Mouse (Mus musculus) heart, adult 8-10 months (tissue): ENCODE measurements around the gene Cxcr4. TPM values are rescaled to one million over a fixed set of nuclear protein-coding genes. Genes with fewer than 3 reads are reported as not detected.
"Not testable (repeated sequence)": the region's sequence is repeated elsewhere in the genome, so short reads cannot be mapped to it uniquely, and the experiment has no call there.

ENCODE experiments used
- DNase-seq: peaks from one replicate; pipeline ENCODE4 v3.0.0; 2022; ENCODE audit warnings: low spot score
- total RNA-seq, 4 experiments: library from RNA; stranded (reverse); gene quantifications; 2 replicates each; pipeline ENCODE4 v1.2.4; 2022

Gene Cxcr4
- total RNA-seq, 4 experiments from 2014 or later = 5.0 to 8.6 (median 6.9) TPM

- no peak for DNase-seq
Observed at GRCm38 (mm10) chr1:128600549-128600948, 8.5 kb upstream of the Cxcr4 start.

- no peak for DNase-seq
Observed at GRCm38 (mm10) chr1:128597209-128597782, 5.2 kb upstream of the Cxcr4 start.

DNA sequence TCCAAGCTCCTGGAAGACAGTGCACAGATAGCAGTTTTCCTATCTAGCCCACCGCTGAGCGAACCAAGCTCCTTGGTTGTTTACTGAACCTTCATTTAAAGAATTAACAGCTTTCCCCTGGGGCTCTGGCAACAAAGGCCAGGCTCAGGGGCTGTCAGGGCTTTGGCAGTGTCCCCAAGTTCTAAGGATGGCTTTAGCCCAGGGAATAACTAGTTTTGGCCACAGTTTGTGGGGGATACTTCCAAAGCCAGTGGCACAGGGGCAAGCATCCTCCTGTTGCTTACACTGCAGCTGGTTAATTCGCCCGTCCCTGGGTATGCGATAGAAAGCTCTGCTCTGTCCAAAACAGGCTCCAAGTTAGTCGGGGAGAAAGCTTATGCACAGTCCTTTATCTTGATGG is 3.4 kb upstream of the Cxcr4 start:
- DNase-seq = no peak

GRCm38 (mm10) chr1:128595105-128595420 is 3.0 kb upstream of the Cxcr4 start:
- DNase-seq = no peak

GRCm38 (mm10) chr1:128594353-128595104 is 2.4 kb upstream of the Cxcr4 start:
- DNase-seq = no peak

DNA sequence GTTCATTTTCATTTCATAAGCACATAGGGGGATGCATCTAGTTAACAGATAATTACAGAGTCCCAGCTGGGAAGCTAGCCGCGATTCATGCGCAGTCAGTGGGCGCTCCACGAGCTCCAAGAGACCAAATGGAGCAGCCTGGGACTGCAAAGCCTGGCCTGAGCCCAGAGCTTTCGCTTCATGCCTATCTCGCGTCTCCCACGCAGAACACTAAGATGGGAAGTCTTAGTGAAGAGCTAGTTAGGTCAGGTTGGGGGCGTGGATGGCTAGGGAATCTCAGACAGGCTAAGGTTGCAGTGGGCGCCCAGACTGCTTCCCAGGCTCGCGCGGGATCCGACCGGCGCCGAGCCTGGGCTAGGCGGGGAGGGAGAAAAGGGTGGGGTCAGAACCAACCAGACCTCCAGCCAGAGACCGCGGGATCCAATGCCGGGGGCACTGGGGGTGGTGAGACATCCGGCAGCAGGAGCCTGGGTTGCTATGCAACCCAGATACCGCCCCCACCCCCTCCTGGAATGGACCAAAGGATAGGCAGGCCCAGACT is 938 bp upstream of the Cxcr4 start:
- DNase-seq = no peak

- DNase-seq = no peak
Observed at GRCm38 (mm10) chr1:128591721-128592210, 327 bp downstream of the Cxcr4 start.

DNA sequence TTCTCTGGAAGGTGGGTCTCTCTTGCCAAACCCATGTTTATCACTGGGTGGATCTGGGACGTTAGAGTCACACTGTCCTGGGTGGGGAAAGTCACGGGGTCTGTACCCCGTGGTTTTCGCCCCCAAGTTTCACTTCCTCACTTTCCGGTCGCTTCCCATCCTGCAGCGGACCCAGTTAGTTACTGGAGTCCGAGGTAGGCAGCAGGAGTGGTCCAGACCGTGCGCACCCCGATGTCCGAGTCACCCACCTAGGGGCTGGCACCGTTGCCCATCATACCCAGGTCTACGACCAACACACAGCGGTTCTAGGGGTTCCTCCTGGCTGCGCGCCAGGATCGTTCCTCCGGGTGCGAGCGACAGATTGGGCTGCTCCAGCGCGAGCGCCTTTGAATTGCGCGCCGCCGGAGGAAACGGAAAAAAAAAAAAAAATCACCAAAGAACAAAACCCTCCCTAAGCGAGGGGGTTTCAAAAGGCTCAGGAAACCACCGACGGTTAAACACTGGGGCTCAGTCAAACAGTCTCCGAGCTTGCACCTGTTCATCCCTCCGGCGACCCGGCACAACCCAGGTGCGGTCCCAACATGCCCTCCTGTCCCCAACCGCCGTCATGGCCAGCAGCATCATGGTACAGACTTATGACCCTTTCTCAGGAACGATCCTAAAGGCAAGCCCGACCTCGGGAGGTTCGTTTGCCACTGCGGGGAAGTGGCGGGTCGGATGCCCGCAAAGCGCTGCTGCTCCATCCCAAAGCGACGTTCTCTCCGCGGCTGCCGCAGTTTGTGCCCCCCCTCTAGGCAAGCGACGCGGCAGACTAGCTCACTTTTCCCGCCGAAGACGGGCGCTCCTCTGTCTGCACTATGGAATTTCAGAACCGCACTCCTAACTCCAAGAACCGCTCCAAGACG is 1.0 kb downstream of the Cxcr4 start:
- DNase-seq = peak; percentile 47

- no peak for DNase-seq
Observed at GRCm38 (mm10) chr1:128590011-128590410, 2.1 kb downstream of the Cxcr4 start.

GRCm38 (mm10) chr1:128589488-128589887 is 2.6 kb downstream of the Cxcr4 start:
- DNase-seq = no peak

GRCm38 (mm10) chr1:128588337-128588736 is 3.8 kb downstream of the Cxcr4 start:
- no peak for DNase-seq

- no peak for DNase-seq
Observed at GRCm38 (mm10) chr1:128586928-128587780, 4.9 kb downstream of the Cxcr4 start.

DNA sequence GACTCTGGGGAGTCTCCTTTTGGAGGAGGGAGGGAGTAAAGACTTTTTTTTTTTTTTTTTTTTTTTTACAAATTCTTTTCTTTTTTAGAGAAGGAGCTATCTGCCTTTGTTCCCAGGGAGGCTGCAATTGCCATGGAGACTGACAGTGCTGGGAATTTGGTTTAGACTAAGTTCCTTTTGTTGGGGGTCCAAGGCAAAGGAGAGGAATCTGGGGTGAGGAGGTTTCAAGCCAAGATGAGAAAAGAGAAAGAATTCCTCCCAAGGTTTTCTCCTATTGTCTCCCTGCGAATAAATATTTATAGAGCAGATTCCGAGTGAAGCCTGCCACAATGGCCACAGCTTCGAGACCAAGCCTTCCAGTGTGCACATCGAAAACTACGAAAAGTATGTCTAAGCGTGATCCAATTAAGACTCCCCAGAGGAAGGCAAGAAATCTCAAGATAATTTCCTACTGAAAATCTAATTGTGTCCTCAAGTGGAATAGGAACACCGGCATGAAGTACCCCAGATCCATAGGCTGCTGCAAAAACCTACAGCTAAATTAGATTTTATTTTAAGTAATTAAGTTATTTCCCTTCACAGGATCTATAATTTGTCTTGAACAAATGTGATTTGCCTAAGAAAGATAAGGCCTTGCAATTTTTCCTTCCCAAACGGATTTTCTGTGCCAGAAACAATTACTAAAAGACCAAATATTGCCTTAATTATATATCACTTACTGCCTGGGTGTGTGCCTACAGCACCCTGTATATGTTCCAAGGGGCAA is 5.7 kb downstream of the Cxcr4 start:
- DNase-seq = no peak

DNA sequence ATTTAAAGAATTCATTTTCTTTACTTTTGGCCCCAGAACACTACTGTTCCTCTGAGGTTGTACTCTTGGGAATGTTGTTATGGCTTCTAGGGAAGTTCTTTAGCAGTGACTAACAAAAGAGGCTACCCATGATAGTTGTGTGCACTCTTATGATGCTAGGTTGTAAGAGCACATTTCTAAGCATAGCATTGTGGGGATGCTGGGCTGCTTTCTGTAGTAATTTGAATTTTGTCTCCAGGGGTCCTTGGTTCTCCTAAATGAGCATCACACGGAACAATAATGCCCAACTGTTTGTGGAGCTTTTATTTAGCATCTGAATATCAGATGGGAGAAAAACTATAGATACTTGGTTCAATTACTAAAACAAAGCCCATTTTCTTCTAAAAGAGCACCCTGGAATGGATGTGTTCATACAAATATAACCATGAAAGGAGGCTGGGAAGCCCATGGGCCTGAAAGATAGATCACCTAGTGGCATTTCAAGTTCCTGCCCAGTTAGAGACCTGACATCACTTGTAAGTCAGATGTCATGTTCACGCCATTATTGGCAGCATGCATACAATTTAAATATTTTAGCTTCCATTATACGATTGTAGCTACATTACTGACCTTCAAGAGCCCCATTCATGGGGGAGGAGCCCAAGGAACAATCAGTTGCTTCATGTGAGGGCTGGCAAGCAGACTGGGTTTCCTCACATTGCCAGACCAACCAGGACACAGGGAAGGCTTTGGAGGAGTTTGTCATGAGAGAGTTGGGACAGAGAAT is 6.5 kb downstream of the Cxcr4 start:
- DNase-seq = no peak

- not testable (repeated sequence) for DNase-seq
Observed at GRCm38 (mm10) chr1:128584716-128585115, 7.4 kb downstream of the Cxcr4 start.

DNA sequence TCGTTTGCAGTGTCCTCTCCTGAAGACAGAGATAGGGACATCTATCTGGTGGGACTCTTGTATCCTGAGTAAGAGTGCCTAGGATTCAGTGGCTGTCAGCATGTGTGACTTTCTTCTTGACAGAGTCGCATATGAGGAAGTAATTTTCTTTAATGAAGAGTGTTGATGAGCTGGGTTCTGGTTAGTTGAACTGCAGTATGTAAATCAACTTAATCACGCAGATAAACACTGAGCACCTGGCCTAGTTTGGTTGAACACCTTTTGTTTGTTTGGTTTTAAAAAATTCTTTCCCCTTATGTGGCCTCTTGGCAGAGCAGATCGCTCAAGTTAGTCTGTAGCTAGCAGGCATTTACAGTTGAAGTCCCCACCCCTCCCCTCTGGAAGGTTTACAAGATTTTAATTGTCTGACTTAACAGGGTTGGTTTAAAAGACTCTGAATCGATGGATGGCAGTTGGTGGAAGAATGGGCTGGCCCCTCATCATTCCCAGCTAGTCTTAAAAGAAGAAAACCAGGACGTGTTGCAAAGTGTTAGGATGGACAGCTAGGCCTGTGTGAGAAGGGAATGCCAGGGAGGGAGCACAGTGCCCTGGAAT is 8.7 kb downstream of the Cxcr4 start:
- no peak for DNase-seq

DNA sequence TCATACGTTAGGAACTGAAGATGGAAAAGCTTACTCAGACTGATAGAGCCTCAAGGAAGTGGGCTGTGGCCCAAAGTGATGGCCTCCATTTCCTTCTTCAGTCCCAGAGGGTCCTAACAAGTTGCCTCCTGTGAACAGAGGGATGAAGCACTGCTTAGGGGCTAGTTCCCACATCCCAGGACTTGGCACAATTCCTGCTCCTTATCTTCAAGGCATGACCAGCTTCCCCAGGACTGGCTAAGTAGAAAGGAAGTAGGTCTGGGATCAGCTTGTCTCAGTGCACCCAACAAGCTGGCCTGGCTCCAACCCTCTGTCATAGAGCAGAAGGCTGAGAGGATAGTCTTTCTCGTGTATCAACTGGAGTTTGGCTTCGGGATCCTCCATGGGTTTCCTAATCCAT is 11.8 kb downstream of the Cxcr4 start:
- no peak for DNase-seq

DNA sequence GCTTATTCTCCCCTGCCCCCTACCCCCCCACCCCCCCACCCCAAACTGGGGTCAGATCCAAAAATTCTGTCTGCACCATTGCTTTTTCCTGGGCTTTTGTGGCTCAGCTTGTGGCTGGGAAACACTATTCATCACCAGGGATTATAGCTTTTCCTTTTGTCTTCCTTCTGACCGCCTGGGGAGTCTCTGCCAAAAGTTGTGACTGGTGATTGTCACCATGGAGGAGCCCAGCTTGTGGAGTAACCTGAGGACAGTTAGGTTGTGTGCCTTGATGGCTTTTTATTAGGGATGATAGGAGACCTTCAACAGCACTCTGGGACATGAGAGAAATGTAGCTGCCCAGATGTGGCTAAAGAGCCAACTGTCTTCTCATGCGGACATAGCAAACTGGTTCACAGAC is 13.6 kb downstream of the Cxcr4 start:
- no peak for DNase-seq

DNA sequence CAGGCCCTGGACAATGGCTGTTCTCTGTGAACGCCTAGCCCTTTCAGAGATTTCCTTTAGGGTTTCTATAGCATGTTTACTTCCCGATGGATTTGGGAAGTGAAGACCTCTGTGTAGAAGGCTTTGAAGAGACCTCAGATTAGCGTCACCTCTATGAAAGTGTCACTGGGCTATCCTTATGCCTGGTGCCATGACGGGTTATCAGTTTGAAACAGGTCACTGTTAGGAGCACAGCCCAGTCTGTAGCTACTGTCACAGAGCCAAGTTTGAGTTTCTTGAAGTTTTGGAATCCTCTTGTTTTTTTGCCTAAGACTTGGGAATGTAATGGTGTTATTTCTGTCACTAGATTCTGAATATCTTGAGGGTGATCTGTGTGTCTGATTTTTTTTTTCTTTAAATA is 17.0 kb downstream of the Cxcr4 start:
- DNase-seq = no peak
